Mouse (Mus musculus): ENCODE results near the gene Naaladl2. TPM values are rescaled to one million over a fixed set of nuclear protein-coding genes. Genes with fewer than 3 reads are reported as not detected.

Naaladl2 gene
- polyA plus RNA-seq, 1 experiment: 1.0 TPM

- TF ChIP-seq POLR2A (IDR thresholded peaks at IDR 0.05; ENCODE audit: borderline replicate concordance, control insufficient read depth, low read depth, low read length) (no peak), CTCF (IDR thresholded peaks at IDR 0.05; ENCODE audit: control insufficient read depth, insufficient read depth, low read length) (no peak)
- H3K4me3 ChIP-seq (replicated peaks; ENCODE audit: control insufficient read depth, low read depth, low read length): no peak overlapping the region
- no peak overlapping the region for H3K27ac ChIP-seq (ENCODE audit: control insufficient read depth, insufficient read depth, low read depth, low read length, poor library complexity)
- no peaks in the 10 kb centered on the region for H3K4me1 ChIP-seq (ENCODE audit: control insufficient read depth, insufficient read depth, low read length)
Observed at GRCm38 (mm10) chr3:24048217-24048616, 1095.8 kb downstream of the Naaladl2 start.

GRCm38 (mm10) chr3:24001741-24002140 is 1142.3 kb downstream of the Naaladl2 start:
- no peak overlapping the region for H3K4me3 ChIP-seq (replicated peaks; ENCODE audit: control insufficient read depth, low read depth, low read length)
- no peak for TF ChIP-seq CTCF (IDR thresholded peaks at IDR 0.05; ENCODE audit: control insufficient read depth, insufficient read depth, low read length)
- no peak for TF ChIP-seq POLR2A (IDR thresholded peaks at IDR 0.05; ENCODE audit: borderline replicate concordance, control insufficient read depth, low read depth, low read length)
- WGBS: 24% methylated on average over 1 of the region's 1 CpGs
- no peak overlapping the region for H3K27ac ChIP-seq (ENCODE audit: control insufficient read depth, insufficient read depth, low read depth, low read length, poor library complexity)
- no peaks in the 10 kb centered on the region for H3K4me1 ChIP-seq (ENCODE audit: control insufficient read depth, insufficient read depth, low read length)

GRCm38 (mm10) chr3:23973727-23974126 is 1170.3 kb downstream of the Naaladl2 start:
- 79% methylated on average over 1 of the region's 1 CpGs for WGBS
- Histone ChIP-seq H3K4me3 (replicated peaks; ENCODE audit: control insufficient read depth, low read depth, low read length) (no peak overlapping the region), H3K27ac (ENCODE audit: control insufficient read depth, insufficient read depth, low read depth, low read length, poor library complexity) (no peak overlapping the region), H3K4me1 (ENCODE audit: control insufficient read depth, insufficient read depth, low read length) (no peaks in the 10 kb centered on the region)
- TF ChIP-seq POLR2A (IDR thresholded peaks at IDR 0.05; ENCODE audit: borderline replicate concordance, control insufficient read depth, low read depth, low read length) (no peak), CTCF (IDR thresholded peaks at IDR 0.05; ENCODE audit: control insufficient read depth, insufficient read depth, low read length) (no peak)

GRCm38 (mm10) chr3:23972747-23973667 is 1171.1 kb downstream of the Naaladl2 start:
- Histone ChIP-seq H3K4me1 (ENCODE audit: control insufficient read depth, insufficient read depth, low read length) (no peaks in the 10 kb centered on the region), H3K4me3 (replicated peaks; ENCODE audit: control insufficient read depth, low read depth, low read length) (no peak overlapping the region), H3K27ac (ENCODE audit: control insufficient read depth, insufficient read depth, low read depth, low read length, poor library complexity) (no peak overlapping the region)
- WGBS: 75% methylated on average over 4 of the region's 4 CpGs
- TF ChIP-seq POLR2A (IDR thresholded peaks at IDR 0.05; ENCODE audit: borderline replicate concordance, control insufficient read depth, low read depth, low read length): no peak
- TF ChIP-seq CTCF (IDR thresholded peaks at IDR 0.05; ENCODE audit: control insufficient read depth, insufficient read depth, low read length): no peak

- Histone ChIP-seq H3K4me1 (ENCODE audit: control insufficient read depth, insufficient read depth, low read length) (no peaks in the 10 kb centered on the region), H3K27ac (ENCODE audit: control insufficient read depth, insufficient read depth, low read depth, low read length, poor library complexity) (no peak overlapping the region), H3K4me3 (replicated peaks; ENCODE audit: control insufficient read depth, low read depth, low read length) (no peak overlapping the region)
- TF ChIP-seq CTCF (IDR thresholded peaks at IDR 0.05; ENCODE audit: control insufficient read depth, insufficient read depth, low read length): no peak
- no peak for TF ChIP-seq POLR2A (IDR thresholded peaks at IDR 0.05; ENCODE audit: borderline replicate concordance, control insufficient read depth, low read depth, low read length)
Observed at GRCm38 (mm10) chr3:23962961-23963621, 1181.0 kb downstream of the Naaladl2 start.

- TF ChIP-seq CTCF (IDR thresholded peaks at IDR 0.05; ENCODE audit: control insufficient read depth, insufficient read depth, low read length) (no peak), POLR2A (IDR thresholded peaks at IDR 0.05; ENCODE audit: borderline replicate concordance, control insufficient read depth, low read depth, low read length) (no peak)
- H3K27ac ChIP-seq (ENCODE audit: control insufficient read depth, insufficient read depth, low read depth, low read length, poor library complexity): no peak overlapping the region
- H3K4me3 ChIP-seq (replicated peaks; ENCODE audit: control insufficient read depth, low read depth, low read length): no peak overlapping the region
- H3K4me1 ChIP-seq (ENCODE audit: control insufficient read depth, insufficient read depth, low read length): no peaks in the 10 kb centered on the region
- 62% methylated on average over 2 of the region's 2 CpGs for WGBS
Observed at GRCm38 (mm10) chr3:23946182-23946581, 1197.9 kb downstream of the Naaladl2 start.

GRCm38 (mm10) chr3:23937299-23937698 is 1206.8 kb downstream of the Naaladl2 start:
- no peaks in the 10 kb centered on the region for H3K4me1 ChIP-seq (ENCODE audit: control insufficient read depth, insufficient read depth, low read length)
- WGBS: 83% methylated on average over 5 of the region's 5 CpGs
- no peak for TF ChIP-seq POLR2A (IDR thresholded peaks at IDR 0.05; ENCODE audit: borderline replicate concordance, control insufficient read depth, low read depth, low read length)
- no peak for TF ChIP-seq CTCF (IDR thresholded peaks at IDR 0.05; ENCODE audit: control insufficient read depth, insufficient read depth, low read length)
- no peak overlapping the region for H3K4me3 ChIP-seq (replicated peaks; ENCODE audit: control insufficient read depth, low read depth, low read length)
- no peak overlapping the region for H3K27ac ChIP-seq (ENCODE audit: control insufficient read depth, insufficient read depth, low read depth, low read length, poor library complexity)

- Histone ChIP-seq H3K4me1 (ENCODE audit: control insufficient read depth, insufficient read depth, low read length) (no peaks in the 10 kb centered on the region), H3K4me3 (replicated peaks; ENCODE audit: control insufficient read depth, low read depth, low read length) (no peak overlapping the region), H3K27ac (ENCODE audit: control insufficient read depth, insufficient read depth, low read depth, low read length, poor library complexity) (no peak overlapping the region)
- no peak for TF ChIP-seq CTCF (IDR thresholded peaks at IDR 0.05; ENCODE audit: control insufficient read depth, insufficient read depth, low read length)
- no peak for TF ChIP-seq POLR2A (IDR thresholded peaks at IDR 0.05; ENCODE audit: borderline replicate concordance, control insufficient read depth, low read depth, low read length)
- WGBS: 74% methylated on average over 4 of the region's 4 CpGs
Observed at GRCm38 (mm10) chr3:23928097-23928496, 1216.0 kb downstream of the Naaladl2 start.
